Mouse (Mus musculus): ENCODE data around the gene Rundc3a. TPM values are rescaled to one million over a fixed set of nuclear protein-coding genes. Genes with fewer than 3 reads are reported as not detected.

Rundc3a gene
- polyA plus RNA-seq, 1 experiment from 2014 or later: 5.3 TPM

DNA sequence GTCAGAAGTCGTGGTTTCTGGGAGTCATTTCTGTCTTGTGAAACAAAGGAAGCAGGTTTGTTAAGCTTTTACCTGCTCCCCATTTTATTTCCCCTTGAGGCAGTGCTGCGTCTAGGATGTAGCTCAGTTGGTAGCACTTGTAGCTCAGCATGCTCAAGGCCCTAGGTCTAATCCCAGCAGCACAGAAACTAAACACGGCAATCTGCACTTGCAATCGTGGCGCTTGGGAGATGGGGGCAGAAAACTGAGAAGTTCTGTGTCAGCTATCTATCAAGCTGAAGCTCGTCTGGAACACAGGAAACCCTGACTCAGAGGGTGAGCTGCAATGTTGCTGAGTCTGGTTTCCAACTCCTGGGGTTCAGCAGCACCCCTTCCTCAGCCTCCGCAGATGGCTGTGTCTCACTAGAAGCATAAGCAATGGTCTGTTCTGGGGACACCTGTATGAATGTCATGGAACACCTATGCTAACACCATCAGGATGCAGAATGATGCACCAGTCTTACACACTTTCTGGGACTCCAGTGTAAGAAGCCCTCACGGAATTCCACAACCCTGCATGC is 35.9 kb downstream of the Rundc3a start:
- Histone ChIP-seq H3K4me1 (replicated peaks; ENCODE audit: control insufficient read depth, insufficient read depth, low read length) (no peaks in the 10 kb centered on the region), H3K4me3 (ENCODE audit: low read depth, low read length) (peak overlapping the region; percentile 74; the same call in 1 of the 2 replicates), H3K4me2 (replicated peaks; ENCODE audit: low read depth) (peak overlapping the region; percentile 87), H3K9me3 (ENCODE audit: control insufficient read depth) (no peaks in the 10 kb centered on the region), H3K9ac (ENCODE audit: low read depth, low read length) (no peak overlapping the region), H3K27me3 (replicated peaks; ENCODE audit: control insufficient read depth, insufficient read depth, low read length) (no peaks in the 10 kb centered on the region), H3K27ac (ENCODE audit: low read depth, low read length) (no peak overlapping the region), H3K36me3 (ENCODE audit: control insufficient read depth, insufficient read depth) (peaks cover 15% of the 10 kb centered on the region; the same call in 1 of the 2 replicates)
- no peak for TF ChIP-seq CTCF (IDR thresholded peaks at IDR 0.05; ENCODE audit: low read depth)
- WGBS: 53% methylated on average over 8 of the region's 8 CpGs
- no peak for ATAC-seq

GRCm38 (mm10) chr11:102429551-102429950 is 36.3 kb downstream of the Rundc3a start:
- Histone ChIP-seq H3K9me3 (ENCODE audit: control insufficient read depth) (no peaks in the 10 kb centered on the region), H3K4me2 (replicated peaks; ENCODE audit: low read depth) (peak overlapping the region; percentile 87), H3K4me1 (replicated peaks; ENCODE audit: control insufficient read depth, insufficient read depth, low read length) (no peaks in the 10 kb centered on the region), H3K27ac (ENCODE audit: low read depth, low read length) (peak overlapping the region; percentile 84; the same call in 1 of the 2 replicates), H3K36me3 (ENCODE audit: control insufficient read depth, insufficient read depth) (peaks cover 19% of the 10 kb centered on the region; the same call in 1 of the 2 replicates), H3K27me3 (replicated peaks; ENCODE audit: control insufficient read depth, insufficient read depth, low read length) (no peaks in the 10 kb centered on the region), H3K9ac (ENCODE audit: low read depth, low read length) (peak overlapping the region; percentile 70; the same call in 1 of the 2 replicates), H3K4me3 (ENCODE audit: low read depth, low read length) (peak overlapping the region; percentile 74)
- ATAC-seq: no peak
- WGBS: 29% methylated on average over 3 of the region's 3 CpGs
- TF ChIP-seq CTCF (IDR thresholded peaks at IDR 0.05; ENCODE audit: low read depth): no peak

DNA sequence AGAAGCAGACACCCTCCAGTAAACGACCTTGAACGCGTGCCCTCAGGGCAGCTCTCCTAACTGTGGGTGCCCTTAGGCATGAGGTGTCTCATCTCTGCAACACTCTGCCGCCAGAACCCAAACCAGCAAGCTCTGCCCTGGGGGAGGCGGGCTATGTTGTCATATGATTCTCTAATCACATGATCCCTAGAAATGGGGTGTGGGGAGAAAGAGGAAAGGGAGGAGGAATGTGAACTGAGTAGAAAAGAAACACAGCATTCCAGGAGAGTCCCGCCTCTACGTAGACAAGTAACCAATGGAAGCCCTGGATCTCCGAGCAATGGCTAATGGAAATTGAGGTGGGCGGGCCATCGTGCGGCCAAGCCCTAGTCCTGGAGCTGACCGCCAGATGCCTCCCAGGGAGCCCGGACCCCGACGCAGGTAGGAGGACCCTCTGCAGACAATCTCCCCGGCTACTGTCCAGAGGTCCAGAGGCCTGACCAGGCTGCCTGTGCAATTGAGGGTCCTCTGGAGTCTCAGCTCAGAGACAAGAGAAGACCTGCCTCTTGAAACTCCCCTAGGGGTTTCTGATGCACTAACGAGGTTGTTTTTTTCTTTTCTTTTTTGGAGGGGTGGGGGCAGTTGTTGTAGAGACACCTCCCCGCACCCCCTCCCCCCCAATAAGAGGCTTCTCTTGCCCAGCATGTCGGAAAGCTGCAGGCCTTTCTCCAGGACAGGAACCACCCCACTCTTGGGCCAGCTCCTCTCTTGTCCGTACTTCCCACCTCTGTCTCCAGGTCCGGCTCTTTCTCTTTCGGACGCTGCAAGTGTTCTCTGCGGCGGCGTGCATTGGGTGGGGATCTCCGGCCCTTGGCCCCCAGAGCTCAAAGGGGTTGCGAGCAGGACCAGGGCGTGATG is 37.2 kb downstream of the Rundc3a start, which contains the start of gene Grn:
TSS of gene Grn (plus strand) at position 195 of the 897 bp plus-strand sequence.
- ATAC-seq: peak; percentile 91
- WGBS: 0% methylated on average over 29 of the region's 29 CpGs
- peaks cover 27% of the 10 kb centered on the region for H3K36me3 ChIP-seq (ENCODE audit: control insufficient read depth, insufficient read depth)
- no peaks in the 10 kb centered on the region for H3K9me3 ChIP-seq (ENCODE audit: control insufficient read depth)
- H3K4me1 ChIP-seq (replicated peaks; ENCODE audit: control insufficient read depth, insufficient read depth, low read length): no peaks in the 10 kb centered on the region
- H3K4me3 ChIP-seq (ENCODE audit: low read depth, low read length): peak within 1 kb of the TSS; percentile 74
- peak within 1 kb of the TSS; percentile 70 for H3K9ac ChIP-seq (ENCODE audit: low read depth, low read length)
- peak within 1 kb of the TSS; percentile 84 for H3K27ac ChIP-seq (ENCODE audit: low read depth, low read length)
- TF ChIP-seq CTCF (IDR thresholded peaks at IDR 0.05; ENCODE audit: low read depth): 0 out of 2 replicates have a peak, but pooled peaks have one; percentile 4
- no peaks in the 10 kb centered on the region for H3K27me3 ChIP-seq (replicated peaks; ENCODE audit: control insufficient read depth, insufficient read depth, low read length)
- peak within 1 kb of the TSS; percentile 87 for H3K4me2 ChIP-seq (replicated peaks; ENCODE audit: low read depth)

GRCm38 (mm10) chr11:102431018-102431645 is 37.9 kb downstream of the Rundc3a start:
- WGBS: 0% methylated on average over 7 of the region's 7 CpGs
- Histone ChIP-seq H3K9ac (ENCODE audit: low read depth, low read length) (peak overlapping the region; percentile 70), H3K27me3 (replicated peaks; ENCODE audit: control insufficient read depth, insufficient read depth, low read length) (no peaks in the 10 kb centered on the region), H3K27ac (ENCODE audit: low read depth, low read length) (peak overlapping the region; percentile 84), H3K4me3 (ENCODE audit: low read depth, low read length) (peak overlapping the region; percentile 74), H3K4me1 (replicated peaks; ENCODE audit: control insufficient read depth, insufficient read depth, low read length) (no peaks in the 10 kb centered on the region), H3K36me3 (ENCODE audit: control insufficient read depth, insufficient read depth) (peaks cover 34% of the 10 kb centered on the region), H3K4me2 (replicated peaks; ENCODE audit: low read depth) (peak overlapping the region; percentile 87), H3K9me3 (ENCODE audit: control insufficient read depth) (no peaks in the 10 kb centered on the region)
- peak; percentile 87 for TF ChIP-seq CTCF (IDR thresholded peaks at IDR 0.05; ENCODE audit: low read depth)
- peak; percentile 23; the same call in 1 of the 2 replicates for ATAC-seq

DNA sequence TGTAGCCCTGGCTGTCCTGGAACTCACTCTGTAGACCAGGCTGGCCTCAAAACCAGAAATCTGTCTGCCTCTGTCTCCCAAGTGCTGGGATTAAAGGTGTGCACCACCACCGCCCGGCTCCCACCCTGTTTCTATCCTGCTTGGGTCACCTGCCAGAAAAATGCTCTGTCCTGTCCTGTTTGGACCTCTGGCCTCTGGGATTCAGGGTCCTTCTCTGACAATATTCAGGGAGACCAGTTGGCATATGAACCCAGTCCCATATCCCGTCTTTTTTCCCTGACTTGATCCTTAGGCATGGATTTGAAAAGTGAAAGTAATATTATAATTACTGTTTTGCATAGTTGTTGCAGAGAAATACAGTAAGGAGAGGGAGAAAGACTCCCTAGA is 38.5 kb downstream of the Rundc3a start:
- Histone ChIP-seq H3K9ac (ENCODE audit: low read depth, low read length) (no peak overlapping the region), H3K4me1 (replicated peaks; ENCODE audit: control insufficient read depth, insufficient read depth, low read length) (no peaks in the 10 kb centered on the region), H3K4me3 (ENCODE audit: low read depth, low read length) (0 out of 2 replicates have a peak overlapping the region, but pooled peaks have one; percentile 1), H3K9me3 (ENCODE audit: control insufficient read depth) (no peaks in the 10 kb centered on the region), H3K27ac (ENCODE audit: low read depth, low read length) (no peak overlapping the region), H3K36me3 (ENCODE audit: control insufficient read depth, insufficient read depth) (peaks cover 39% of the 10 kb centered on the region), H3K4me2 (replicated peaks; ENCODE audit: low read depth) (peak overlapping the region; percentile 87), H3K27me3 (replicated peaks; ENCODE audit: control insufficient read depth, insufficient read depth, low read length) (no peaks in the 10 kb centered on the region)
- ATAC-seq: no peak
- TF ChIP-seq CTCF (IDR thresholded peaks at IDR 0.05; ENCODE audit: low read depth): no peak
- WGBS: 65% methylated on average over 3 of the region's 3 CpGs

Data from intestine, postnatal 0 days (tissue).